Mouse (Mus musculus) lung, postnatal 4 days (tissue): Measurements from ENCODE around the gene Gstp1.
"Not testable (repeated sequence)": the region's sequence is repeated elsewhere in the genome, so short reads cannot be mapped to it uniquely, and the experiment has no call there.

ENCODE experiments used
- DNase-seq, 2 experiments: peaks; one replicate each; pipeline ENCODE4 v3.0.0; 2021

Gstp1 gene

DNA sequence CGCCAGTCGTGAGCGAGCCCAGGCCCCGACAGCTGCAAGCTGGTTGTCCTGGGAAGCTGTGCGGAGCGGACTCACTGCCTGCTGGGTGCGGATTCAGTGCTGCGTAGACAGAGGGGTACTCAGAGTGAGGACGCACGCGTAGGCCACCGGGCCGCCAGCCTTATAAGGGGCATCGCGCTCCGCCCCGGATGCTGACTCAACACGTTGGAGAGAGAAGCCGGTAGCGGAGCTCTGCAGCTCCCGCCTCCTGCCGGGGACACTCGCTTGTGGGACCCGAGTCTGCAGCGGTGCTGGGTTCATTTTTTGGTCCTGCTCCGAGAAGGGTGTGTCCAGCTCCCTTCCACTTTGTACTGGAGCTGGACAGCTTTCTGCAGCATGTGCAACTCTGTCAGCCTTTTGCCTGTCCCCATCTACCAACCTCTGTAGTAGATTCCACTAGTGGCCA, at the start of gene Gstp1:
Gene Gstp1, minus strand, starts transcription at position 198 of the 445 bp plus-strand sequence.
- peak; percentile 92 to 93 for DNase-seq

DNA sequence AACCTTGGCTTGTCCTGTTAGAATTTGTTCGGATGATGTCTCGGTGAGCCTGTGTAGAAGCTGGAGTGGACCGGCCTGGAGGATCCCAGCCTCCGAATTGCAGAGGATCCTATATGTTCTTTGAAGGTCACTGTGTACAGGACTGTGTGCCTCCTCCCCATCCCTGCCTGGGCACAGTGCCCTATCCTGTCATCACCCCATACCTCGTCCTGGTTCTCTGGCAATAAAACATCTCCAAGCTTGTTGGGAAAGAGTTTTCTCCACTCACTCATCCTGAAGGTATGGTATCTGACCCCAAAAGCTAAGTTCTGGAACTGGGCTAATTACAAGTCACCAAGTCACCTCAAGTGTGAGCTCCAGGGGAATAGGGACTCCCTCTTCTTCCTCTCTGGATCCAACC, 49.3 kb upstream of the Gstp1 start:
- DNase-seq = no peak

DNA sequence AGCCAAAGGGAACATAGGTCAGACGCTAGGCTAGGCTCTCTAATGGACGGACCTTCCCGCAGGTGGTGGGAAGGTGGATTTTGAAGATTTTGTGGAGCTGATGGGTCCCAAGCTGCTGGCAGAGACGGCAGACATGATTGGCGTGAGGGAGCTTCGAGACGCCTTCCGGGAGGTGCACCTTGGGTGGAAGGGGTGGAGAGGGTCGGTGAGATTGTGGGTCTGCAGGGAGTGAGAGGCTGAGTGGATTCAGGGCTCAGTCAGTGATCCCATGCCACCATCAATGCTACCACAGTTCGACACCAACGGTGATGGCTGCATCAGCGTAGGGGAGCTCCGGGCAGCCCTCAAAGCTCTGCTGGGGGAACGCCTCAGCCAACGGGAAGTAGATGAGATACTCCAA, 48.4 kb upstream of the Gstp1 start:
- DNase-seq = no peak

DNA sequence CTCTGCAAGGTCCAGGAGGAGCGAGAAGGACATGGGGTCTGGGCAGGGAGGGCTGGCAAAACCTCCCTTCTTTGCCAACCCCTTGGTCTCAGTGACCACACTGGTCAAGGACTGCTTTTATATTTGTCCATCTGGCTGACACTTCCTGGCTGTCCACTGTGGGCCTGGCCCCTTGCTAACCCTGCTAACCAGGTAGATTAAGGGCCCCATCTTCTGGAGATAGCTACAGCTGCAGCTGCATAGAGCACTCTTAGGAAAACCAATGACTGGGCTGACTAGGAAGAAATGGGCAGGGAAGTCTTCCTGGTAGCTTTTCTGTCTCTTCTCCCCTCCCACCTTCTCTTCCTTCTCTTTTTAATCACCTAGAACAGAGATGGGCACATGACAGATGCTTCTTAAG, 47.2 kb upstream of the Gstp1 start:
- peak in 1 of 2 experiments; percentile 35 for DNase-seq

GRCm38 (mm10) chr19:4083826-4084225, 46.0 kb upstream of the Gstp1 start:
- no peak for DNase-seq

- no peak for DNase-seq
Measured at GRCm38 (mm10) chr19:4083316-4083715, 45.5 kb upstream of the Gstp1 start.

DNA sequence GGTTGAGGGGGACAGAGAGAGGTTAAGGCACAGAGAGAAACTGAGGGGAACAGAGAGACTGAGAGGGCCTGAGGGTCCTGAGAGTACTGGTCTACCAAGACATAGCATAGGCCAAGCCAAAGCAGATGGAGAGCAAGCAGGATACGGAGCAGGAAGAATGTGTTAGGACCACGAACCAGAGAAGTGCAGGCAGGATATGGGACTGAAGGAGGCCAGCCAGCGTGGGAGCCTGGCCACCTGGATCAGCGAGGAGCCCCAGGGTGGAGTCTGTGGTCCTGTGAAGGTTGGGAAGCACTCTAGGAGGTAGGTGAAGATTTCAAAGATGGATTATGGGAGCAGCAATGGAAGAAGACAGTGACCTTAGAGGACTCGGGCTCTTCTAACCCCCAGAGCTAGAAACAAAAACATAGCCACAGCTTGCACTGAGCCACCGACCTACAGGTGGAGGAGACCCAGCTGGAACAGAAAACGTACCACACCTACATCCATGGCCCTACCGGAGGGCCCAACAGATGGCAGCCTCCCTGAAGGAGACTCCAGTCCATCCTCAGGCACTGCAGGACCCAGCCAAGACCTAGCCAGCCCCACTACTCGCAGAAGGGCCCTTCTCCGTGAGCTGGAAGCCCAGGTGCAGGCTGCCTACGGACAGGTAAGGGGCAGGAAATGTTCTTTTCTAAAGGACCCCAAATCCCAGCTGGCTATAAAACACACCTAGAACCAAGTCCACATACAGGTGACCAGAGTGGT, 44.6 kb upstream of the Gstp1 start:
- no peak for DNase-seq

GRCm38 (mm10) chr19:4081394-4081793, 43.6 kb upstream of the Gstp1 start, which contains the start of gene Cabp2:
TSS of gene Cabp2 (plus strand) at chr19:4081578.
- DNase-seq = no peak

DNA sequence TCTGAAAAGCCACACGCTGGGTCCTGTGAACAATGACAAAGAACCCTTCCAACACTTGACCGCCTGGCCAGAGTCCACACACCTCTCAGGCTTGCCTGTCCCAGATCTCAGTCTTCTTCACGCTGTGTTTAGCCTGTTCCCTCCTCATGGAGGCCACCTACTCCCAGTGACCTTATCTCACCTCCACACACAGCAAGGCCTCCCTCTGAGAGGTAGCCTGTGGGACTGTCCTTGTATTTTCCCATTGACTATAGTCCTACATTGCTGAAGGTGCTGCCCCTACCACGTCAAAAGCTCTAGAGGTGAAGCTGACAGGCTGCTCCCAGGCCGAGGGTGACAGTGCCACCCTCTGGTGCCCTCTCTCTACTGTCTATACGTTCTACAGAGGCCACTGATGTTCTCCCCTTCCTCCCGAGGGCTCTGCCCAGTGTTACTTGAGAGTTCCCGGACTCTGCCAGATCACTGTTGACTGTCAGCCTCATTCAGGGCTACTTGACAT, 42.8 kb upstream of the Gstp1 start:
- peak in 1 of 2 experiments; percentile 25 for DNase-seq

- DNase-seq = no peak
Measured at GRCm38 (mm10) chr19:4079594-4079993, 41.8 kb upstream of the Gstp1 start.

DNA sequence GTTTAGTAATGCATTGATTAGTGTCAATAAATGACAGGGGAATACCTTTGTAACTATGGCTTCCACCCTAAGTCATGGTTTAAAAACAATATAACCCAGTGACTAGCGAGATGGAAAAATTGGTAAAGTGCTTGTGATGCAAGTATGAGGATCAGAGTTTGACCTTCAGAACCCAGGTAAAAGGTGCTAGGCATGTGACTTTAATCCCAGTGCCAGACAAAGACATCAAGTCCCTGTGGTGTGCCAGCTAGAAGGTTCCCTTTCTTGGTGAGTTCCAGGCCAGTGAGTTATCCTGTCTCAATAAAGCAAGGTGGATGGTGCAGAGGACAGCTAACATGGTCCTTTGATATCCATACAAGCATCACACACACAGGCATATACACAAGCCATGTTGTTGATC, 37.7 kb upstream of the Gstp1 start:
- DNase-seq = no peak

DNA sequence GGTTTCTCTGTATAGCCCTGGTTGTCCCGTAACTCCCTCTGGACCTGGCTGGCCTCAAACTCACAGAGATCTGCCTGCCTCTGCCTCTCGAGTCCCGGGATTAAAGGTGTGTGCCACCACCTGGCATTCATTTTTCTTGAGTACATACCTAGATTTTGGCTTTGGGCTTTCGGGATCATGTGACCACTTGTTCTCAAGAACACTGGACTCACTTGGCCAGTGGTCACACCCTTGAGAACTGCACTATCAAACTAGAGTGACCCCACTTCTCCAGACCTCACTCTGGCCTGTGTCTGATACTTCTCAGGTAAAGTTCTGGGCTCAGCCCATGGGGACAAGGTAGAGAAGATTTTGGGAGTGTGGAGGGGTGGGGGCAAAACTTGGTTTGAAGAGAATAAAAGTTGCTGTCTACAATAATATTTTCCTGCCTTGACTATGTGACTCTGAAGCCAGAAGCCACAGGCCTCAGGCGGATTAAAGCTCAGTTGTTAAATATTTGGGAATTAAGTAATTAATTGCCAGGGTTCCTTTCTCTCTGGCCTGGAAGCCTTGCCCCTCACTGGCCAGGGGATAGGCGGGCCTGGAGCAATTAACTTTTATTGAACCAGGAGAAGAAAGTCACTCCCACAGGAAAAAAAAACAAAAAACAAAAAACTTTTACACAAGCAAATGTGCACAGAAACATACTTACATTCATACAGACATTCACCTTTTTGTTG, 35.1 kb upstream of the Gstp1 start:
- DNase-seq = peak in 1 of 2 experiments; percentile 7

GRCm38 (mm10) chr19:4071406-4071805, 33.6 kb upstream of the Gstp1 start:
- no peak for DNase-seq

DNA sequence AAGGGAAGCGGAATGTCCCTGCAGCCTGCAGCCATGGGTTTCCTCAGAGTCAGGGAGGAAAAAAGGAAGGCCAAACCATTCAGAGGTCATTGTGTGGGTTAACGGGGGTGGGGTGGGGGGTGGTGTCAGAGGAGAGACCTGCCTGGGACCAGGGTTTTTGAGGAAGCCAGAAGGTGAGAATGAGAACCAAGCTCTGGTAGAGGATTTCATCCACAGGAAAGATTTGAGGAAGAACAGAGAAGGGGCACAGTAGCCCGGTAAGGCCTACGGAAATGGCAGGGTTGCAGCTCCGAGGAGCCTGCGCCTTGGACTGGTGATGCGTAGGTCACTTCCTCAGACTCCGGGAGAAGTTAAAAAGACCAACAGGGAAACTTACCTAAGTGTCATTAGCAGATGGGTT, 33.0 kb upstream of the Gstp1 start:
- no peak for DNase-seq

DNA sequence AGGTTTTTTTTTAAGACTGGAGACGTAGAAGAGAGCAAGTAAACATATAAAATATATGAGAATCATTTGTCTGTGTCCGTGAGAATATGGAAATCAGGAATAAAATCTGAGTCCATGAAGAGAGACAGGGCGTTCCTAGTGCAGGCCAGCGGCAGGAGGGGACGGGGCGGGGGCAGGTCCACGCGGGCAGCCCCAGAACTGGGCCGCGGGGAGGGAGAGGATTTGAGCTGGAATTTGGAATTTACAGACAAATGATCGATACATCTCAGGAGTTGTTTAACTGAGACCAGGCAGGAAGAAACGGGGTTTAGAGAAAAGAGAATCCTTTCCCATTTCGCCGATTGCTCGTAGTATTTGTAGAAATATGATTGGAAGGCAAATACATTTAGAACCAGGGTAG, 32.5 kb upstream of the Gstp1 start:
- peak in 1 of 2 experiments; percentile 7 for DNase-seq

DNA sequence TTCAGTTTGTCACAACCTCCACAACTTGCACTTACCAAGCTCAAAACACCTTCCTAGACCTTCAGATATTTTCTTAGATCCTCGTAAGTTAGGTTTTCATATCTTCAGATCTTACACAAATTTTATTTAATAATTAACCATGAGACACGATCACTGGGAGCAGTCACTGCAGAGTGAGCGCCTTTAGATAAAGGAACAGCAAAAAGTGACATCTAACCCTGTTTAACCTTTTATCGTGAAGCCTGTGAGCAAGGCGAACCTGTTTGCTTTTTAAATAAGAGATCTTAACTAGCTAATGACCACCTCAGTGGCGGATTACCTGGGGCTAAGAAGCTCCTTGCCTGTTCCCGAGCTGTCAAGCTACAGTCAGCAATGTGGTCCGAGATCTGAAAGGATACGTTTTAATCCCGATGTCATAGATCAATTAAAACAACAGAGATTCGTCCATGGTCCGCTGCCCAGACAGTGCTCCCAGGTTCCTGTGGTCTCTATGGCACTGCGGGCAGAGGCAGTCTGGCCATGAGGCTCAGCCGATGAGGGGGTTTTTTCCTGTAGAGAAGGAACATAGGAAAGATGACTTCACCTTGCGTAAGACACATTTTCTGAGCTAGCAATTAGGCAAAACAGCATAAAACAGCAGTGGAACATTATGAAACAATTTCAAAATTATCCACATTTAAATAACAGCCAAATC, 31.1 kb upstream of the Gstp1 start:
- peak in 1 of 2 experiments; percentile 8 for DNase-seq

DNA sequence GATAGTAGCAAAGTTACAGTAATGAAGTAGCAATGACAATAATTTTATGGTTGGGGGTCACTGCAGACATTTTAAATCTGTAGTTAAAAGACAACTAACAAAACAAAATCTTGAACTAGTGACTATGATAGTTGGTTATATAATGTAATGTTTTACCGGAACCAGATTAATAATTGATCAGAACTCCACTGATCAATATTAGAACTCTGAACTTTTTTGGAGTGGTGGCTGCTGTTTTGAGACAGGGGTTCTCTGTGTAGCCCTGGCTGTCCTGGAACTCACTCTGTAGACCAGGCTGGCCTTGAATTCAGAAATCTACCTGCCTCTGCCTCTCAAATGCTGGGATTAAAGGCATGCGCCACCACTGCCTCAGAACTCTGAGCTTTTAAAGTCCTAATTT, 30.5 kb upstream of the Gstp1 start:
- DNase-seq = not testable (repeated sequence)

DNA sequence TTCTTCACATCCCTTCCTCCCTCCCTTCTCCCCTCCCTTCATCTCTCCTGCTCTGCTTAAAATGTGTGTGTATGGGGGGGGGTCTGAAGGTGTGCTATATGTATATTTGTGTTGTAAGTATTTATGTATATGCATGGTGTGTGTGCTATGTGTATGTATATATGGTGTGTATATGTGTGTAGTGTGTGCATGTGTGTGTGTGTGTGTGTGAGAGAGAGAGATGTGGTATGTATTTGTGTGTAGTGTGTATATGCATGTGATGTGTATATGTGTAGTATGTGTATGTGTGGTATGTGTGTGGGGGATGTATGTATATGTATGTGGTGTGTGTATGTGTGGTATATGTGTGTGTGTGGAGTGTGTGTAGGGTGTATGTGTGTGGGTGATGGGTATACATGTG, 29.1 kb upstream of the Gstp1 start:
- DNase-seq = no peak

DNA sequence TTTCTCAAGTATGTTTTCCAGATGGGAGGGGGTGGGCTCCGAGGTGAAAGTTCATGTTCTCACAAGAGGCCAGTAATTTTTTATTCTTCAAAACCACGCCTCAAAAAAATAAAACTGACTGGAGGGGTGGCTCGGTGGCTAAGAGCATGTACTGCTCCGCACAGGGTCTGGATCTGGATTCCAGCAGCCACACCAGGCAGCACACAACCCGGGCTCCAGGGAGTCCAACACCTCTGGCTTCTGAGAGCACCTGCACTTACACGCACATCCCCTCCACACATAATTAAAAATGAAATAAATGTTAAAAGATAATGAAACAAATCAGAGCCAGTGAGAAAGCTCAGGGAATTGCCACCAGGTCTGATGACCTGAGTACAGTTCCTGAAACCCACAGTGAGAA, 28.5 kb upstream of the Gstp1 start:
- peak in 1 of 2 experiments; percentile 18 for DNase-seq

DNA sequence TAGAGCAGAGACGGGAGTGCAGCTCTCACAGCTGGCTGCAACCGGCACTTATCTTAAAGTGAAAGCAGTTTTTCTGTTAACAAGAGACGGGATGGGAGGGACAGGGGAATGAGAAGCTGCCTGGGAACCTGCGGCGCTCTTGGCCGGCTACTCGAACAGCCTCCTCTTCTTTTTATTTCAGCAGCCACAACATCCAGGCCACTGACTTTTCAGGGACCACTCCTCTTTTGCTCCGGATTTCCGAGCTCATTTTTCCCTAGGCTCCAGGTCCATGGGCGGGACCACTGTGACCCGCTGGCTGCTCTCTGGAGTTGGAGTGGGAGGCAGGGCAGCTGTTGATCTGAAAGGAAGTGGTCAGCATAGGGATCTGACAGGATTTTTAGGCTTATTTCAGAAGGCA, 26.7 kb upstream of the Gstp1 start:
- peak in 1 of 2 experiments; percentile 21 for DNase-seq

DNA sequence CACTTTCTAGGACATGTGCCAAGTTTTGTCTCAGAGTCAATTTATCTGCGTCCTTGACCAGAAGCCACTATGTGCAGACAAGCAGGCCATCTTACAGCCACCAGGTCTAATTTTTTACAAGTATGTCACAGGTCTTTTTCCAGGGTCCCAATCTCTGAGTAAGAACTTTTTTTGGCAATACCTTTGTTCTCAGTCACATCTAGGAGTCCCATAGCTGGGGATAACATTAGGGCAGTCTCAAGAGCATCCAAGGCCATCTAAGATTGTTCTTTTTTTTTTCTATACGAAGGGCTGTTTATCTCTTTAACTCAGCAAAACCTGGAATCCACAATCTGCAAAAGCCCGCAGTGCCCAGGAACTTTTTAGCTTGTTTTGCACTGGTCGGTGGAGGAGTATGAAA, 25.6 kb upstream of the Gstp1 start:
- not testable (repeated sequence) for DNase-seq

GRCm38 (mm10) chr19:4060899-4061465, 23.2 kb upstream of the Gstp1 start:
- DNase-seq = no peak
